In the genomic region with DNA sequence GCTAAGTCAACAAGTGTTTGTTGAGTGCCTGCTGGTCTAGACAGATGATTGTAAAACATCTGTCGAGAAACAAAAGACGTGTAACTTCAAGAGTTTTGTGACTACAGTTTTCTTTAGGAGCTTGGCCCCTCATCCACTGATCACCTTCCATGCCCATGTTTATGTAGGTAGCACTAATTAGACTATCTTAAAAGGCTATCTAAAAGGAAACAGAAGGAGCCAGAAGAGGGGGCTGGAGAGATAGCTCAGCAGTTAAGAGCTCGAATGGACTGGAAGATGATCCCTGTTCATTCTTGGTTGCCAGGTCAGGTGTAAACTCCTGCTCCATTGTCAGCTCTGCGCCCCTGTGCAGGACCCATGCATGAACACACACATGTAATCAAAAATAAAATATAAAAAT, we compare ENCODE assay signal across 7 mouse cellular contexts. TPM values are rescaled to one million over a fixed set of nuclear protein-coding genes. Genes with fewer than 3 reads are reported as not detected.
DNase-seq lines count a peak whose midpoint lies in the region; ATAC-seq lines count a peak whose summit lies in the region.

No protein-coding gene starts in this region.

- H3K9me3 ChIP-seq in forebrain, embryonic 10.5 days: no peaks in the 10 kb centered on the region
- H3K9me3 ChIP-seq in liver, embryonic 12.5 days (replicated peaks): no peaks in the 10 kb centered on the region

- intact Hi-C loops in left cerebral cortex, postnatal 10 days (cut with DNase I): loop anchor here (10.0 kb wide), 1 partner anchor 193 kb away; no protein-coding TSS in a partner anchor

- peaks cover 22% of the 10 kb centered on the region for H3K4me1 ChIP-seq in forebrain, embryonic 10.5 days
- peaks cover 62% of the 10 kb centered on the region for H3K4me1 ChIP-seq in liver, embryonic 12.5 days

- peak; percentile 66 for DNase-seq in 416B (ENCODE audit: low read depth)
- peak; percentile 20 for DNase-seq in CD4-positive helper T cell, adult 2 months (ENCODE audit: low read depth, low spot score)
- DNase-seq in forebrain, embryonic 10.5 days (ENCODE audit: extremely low spot score, low spot score): no peak
- no peak for DNase-seq in adrenal gland, postnatal 14 days
- no peak for DNase-seq in spleen, postnatal 10 days (ENCODE audit: low spot score in 2 of 2)
- DNase-seq in left cerebral cortex, postnatal 10 days (ENCODE audit: extremely low spot score in 1 of 2, low spot score in 2 of 2): no peak

- peak overlapping the region; percentile 83 for H3K4me2 ChIP-seq in liver, embryonic 12.5 days

- ATAC-seq in liver, embryonic 12.5 days: peak; percentile 22; the same call in 1 of the 2 replicates

- no peaks in the 10 kb centered on the region for H3K27me3 ChIP-seq in forebrain, embryonic 10.5 days (ENCODE audit: poor library complexity, severe bottlenecking)
- H3K27me3 ChIP-seq in liver, embryonic 12.5 days (replicated peaks): no peaks in the 10 kb centered on the region

- H3K4me3 ChIP-seq in forebrain, embryonic 10.5 days: peak overlapping the region; percentile 84
- peak overlapping the region; percentile 72 for H3K4me3 ChIP-seq in liver, embryonic 12.5 days

- 57% methylated on average over 4 of the region's 4 CpGs for WGBS in forebrain, embryonic 10.5 days
- 19% methylated on average over 4 of the region's 4 CpGs for WGBS in liver, embryonic 12.5 days (ENCODE audit: insufficient replicate concordance)

- H3K36me3 ChIP-seq in forebrain, embryonic 10.5 days (replicated peaks): peaks cover 33% of the 10 kb centered on the region
- H3K36me3 ChIP-seq in liver, embryonic 12.5 days: peaks cover 34% of the 10 kb centered on the region

- no peak overlapping the region for H3K27ac ChIP-seq in forebrain, embryonic 10.5 days
- peak overlapping the region; percentile 96 for H3K27ac ChIP-seq in liver, embryonic 12.5 days

- H3K9ac ChIP-seq in liver, embryonic 12.5 days: peak overlapping the region; percentile 88

RNA-seq across cellular contexts. Expression of gene Nudt9, which starts 2.0 kb away (rescaled TPM):
- polyA plus RNA-seq in forebrain, embryonic 10.5 days (2016; fragmentation: Nextera tagmentation; extraction: Ambion mirVana): 67.9 TPM in 2 replicates
- polyA plus RNA-seq in liver, embryonic 12.5 days (2016; fragmentation: Nextera tagmentation; extraction: Ambion mirVana): 86.3 and 88.9 TPM in 2 replicates
- total RNA-seq in adrenal gland, postnatal 14 days (2021): 56.5 and 60.0 TPM in 2 replicates
- 10 to 100 TPM; 50.9 to 55.9 TPM for total RNA-seq in left cerebral cortex, postnatal 10 days (2021)

RNA-seq across cellular contexts. Expression of gene Hsd17b11, which starts 26.4 kb away (rescaled TPM):
- 1.6 and 2.0 TPM in 2 replicates for polyA plus RNA-seq in forebrain, embryonic 10.5 days (2016; fragmentation: Nextera tagmentation; extraction: Ambion mirVana)
- polyA plus RNA-seq in liver, embryonic 12.5 days (2016; fragmentation: Nextera tagmentation; extraction: Ambion mirVana): 1.5 and 1.7 TPM in 2 replicates
- total RNA-seq in adrenal gland, postnatal 14 days (2021): 51.0 and 60.5 TPM in 2 replicates
- 10 to 100 TPM; 27.6 to 29.4 TPM for total RNA-seq in left cerebral cortex, postnatal 10 days (2021)

RNA-seq across cellular contexts. Expression of gene Gm17660, which starts 29.3 kb away (rescaled TPM):
- polyA plus RNA-seq in forebrain, embryonic 10.5 days (2016; fragmentation: Nextera tagmentation; extraction: Ambion mirVana): 0.31 TPM in 1 of 2 replicates, not detected in the other
- not detected in 2 replicates for polyA plus RNA-seq in liver, embryonic 12.5 days (2016; fragmentation: Nextera tagmentation; extraction: Ambion mirVana)
- total RNA-seq in adrenal gland, postnatal 14 days (2021): not detected in 2 replicates
- not detected for total RNA-seq in left cerebral cortex, postnatal 10 days (2021)

Comparison
In these comparisons a context has a peak if more than half of its experiments do, and no peak if none do; other contexts are left out.
1. DNase-seq: peak in 416B (single experiment) and CD4-positive helper T cell, adult 2 months (single experiment); none in forebrain, embryonic 10.5 days (single experiment), adrenal gland, postnatal 14 days (single experiment), spleen, postnatal 10 days (0 of 2) and left cerebral cortex, postnatal 10 days (0 of 2).